Comparison of ENCODE assay signal across 8 mouse cellular contexts in genomic region chrX:98618865-98619264, GRCm38 (mm10).
DNase-seq lines count a peak whose midpoint lies in the region; ATAC-seq and TF ChIP-seq lines count a peak whose summit lies in the region.
"Had no signal": no experiment of that assay in that cellular context is flagged by ENCODE, and none has a peak within 500 bp of the region (broad histone marks: within the 10 kb centered on the region; RNA-seq: fewer than 3 reads in every experiment).

No protein-coding gene starts in this region.

- intact Hi-C loops in left cerebral cortex, postnatal 4 days (cut with DNase I), result loop anchor here (2.0 to 5.0 kb wide), 2 partner anchors 1187 to 1718 kb away; no protein-coding TSS in a partner anchor

- no peak overlapping the region for H3K4me2 ChIP-seq in kidney, embryonic 15.5 days
- H3K4me2 ChIP-seq in embryonic facial prominence, embryonic 14.5 days (ENCODE audit: low read depth, low read length), result no peak overlapping the region
- H3K4me2 ChIP-seq: liver, embryonic 15.5 days had no signal

- no peaks in the 10 kb centered on the region for H3K4me1 ChIP-seq in kidney, embryonic 15.5 days
- H3K4me1 ChIP-seq in E14TG2a.4 (replicated peaks; ENCODE audit: low read depth, low read length), result no peaks in the 10 kb centered on the region
- no peaks in the 10 kb centered on the region for H3K4me1 ChIP-seq in embryonic facial prominence, embryonic 14.5 days (ENCODE audit: control insufficient read depth, insufficient read depth, low read length)
- H3K4me1 ChIP-seq: liver, embryonic 15.5 days had no signal

- H3K36me3 ChIP-seq in kidney, embryonic 15.5 days, result no peaks in the 10 kb centered on the region
- H3K36me3 ChIP-seq in E14TG2a.4 (ENCODE audit: insufficient read depth, low read length), result no peaks in the 10 kb centered on the region
- H3K36me3 ChIP-seq in embryonic facial prominence, embryonic 14.5 days (ENCODE audit: control insufficient read depth, insufficient read depth, low read length), result no peaks in the 10 kb centered on the region
- H3K36me3 ChIP-seq: liver, embryonic 15.5 days had no signal

- no peak overlapping the region for H3K4me3 ChIP-seq in kidney, embryonic 15.5 days (replicated peaks)
- no peak overlapping the region for H3K4me3 ChIP-seq in E14TG2a.4 (replicated peaks; ENCODE audit: low read length)
- H3K4me3 ChIP-seq in embryonic facial prominence, embryonic 14.5 days (ENCODE audit: low read depth, low read length), result no peak overlapping the region
- H3K4me3 ChIP-seq: liver, embryonic 15.5 days had no signal

- H3K9me3 ChIP-seq in kidney, embryonic 15.5 days (replicated peaks), result no peaks in the 10 kb centered on the region
- no peaks in the 10 kb centered on the region for H3K9me3 ChIP-seq in E14TG2a.4 (ENCODE audit: low read length)
- no peaks in the 10 kb centered on the region for H3K9me3 ChIP-seq in embryonic facial prominence, embryonic 14.5 days (ENCODE audit: control insufficient read depth, low read length)
- H3K9me3 ChIP-seq: liver, embryonic 15.5 days had no signal

- H3K27me3 ChIP-seq in kidney, embryonic 15.5 days, result peaks cover 3% of the 10 kb centered on the region; the same call in 1 of the 2 replicates
- no peaks in the 10 kb centered on the region for H3K27me3 ChIP-seq in E14TG2a.4 (ENCODE audit: insufficient read depth, low read length)
- H3K27me3 ChIP-seq in embryonic facial prominence, embryonic 14.5 days (replicated peaks; ENCODE audit: control insufficient read depth, insufficient read depth, low read length), result no peaks in the 10 kb centered on the region
- H3K27me3 ChIP-seq: liver, embryonic 15.5 days had no signal

- no peak for ATAC-seq in kidney, embryonic 15.5 days (replicated peaks; ENCODE audit: low FRiP score)
- no peak for ATAC-seq in embryonic facial prominence, embryonic 14.5 days (ENCODE audit: low read depth)

- DNase-seq in kidney, adult 18-20 months, result peak; percentile 12
- DNase-seq in WW6 (ENCODE audit: low read depth, low spot score), result peak; percentile 4
- DNase-seq in embryonic facial prominence, embryonic 14.5 days (ENCODE audit: low spot score), result peak; percentile 22
- peak; percentile 17 for DNase-seq in left cerebral cortex, postnatal 4 days
- peak; percentile 46 for DNase-seq in testis, postnatal 10 days (ENCODE audit: low spot score)

- 6% methylated on average over 2 of the region's 2 CpGs for WGBS in kidney, embryonic 15.5 days
- WGBS in embryonic facial prominence, embryonic 14.5 days, result 2% methylated on average over 2 of the region's 2 CpGs

- no peak overlapping the region for H3K9ac ChIP-seq in kidney, embryonic 15.5 days
- no peak overlapping the region for H3K9ac ChIP-seq in embryonic facial prominence, embryonic 14.5 days (ENCODE audit: low read depth, low read length)
- H3K9ac ChIP-seq: liver, embryonic 15.5 days had no signal

- H3K27ac ChIP-seq in kidney, embryonic 15.5 days, result no peak overlapping the region
- no peak overlapping the region for H3K27ac ChIP-seq in embryonic facial prominence, embryonic 14.5 days (replicated peaks; ENCODE audit: low read depth, low read length)
- H3K27ac ChIP-seq: liver, embryonic 15.5 days had no signal

- TF ChIP-seq CTCF in E14TG2a.4 (conservative IDR thresholded peaks at IDR 0.05; ENCODE audit: low read length), result 0 out of 2 replicates have a peak, but pooled peaks have one; percentile 16
